Mouse (Mus musculus) natural killer cell, adult 2 months (primary cell): Measurements from ENCODE around the gene Mrps5.

ENCODE experiments used
- DNase-seq, 2 experiments: peaks; one replicate each; pipeline ENCODE4 v3.0.0; 2022; ENCODE audit warnings: low spot score in 2 of 2

The Mrps5 gene

DNA sequence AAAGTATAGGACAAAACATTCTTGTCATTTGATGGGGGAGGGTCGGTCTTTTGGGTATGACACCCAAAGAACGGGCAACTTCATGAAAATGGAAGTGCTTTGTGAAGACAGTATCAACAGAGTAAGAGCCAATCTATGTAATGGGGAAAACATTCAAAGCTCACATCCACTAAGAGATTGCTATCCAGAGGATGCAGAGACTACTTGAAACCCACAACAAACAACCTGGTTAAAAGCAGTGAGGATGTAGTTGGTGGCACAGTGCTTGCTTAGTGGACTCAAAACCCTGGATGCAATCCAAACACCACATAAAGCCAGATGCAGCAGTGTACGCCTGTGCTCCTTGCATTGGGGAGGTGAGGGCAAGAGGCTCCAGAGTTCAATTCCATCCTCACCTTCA lies 32.3 kb downstream of the Mrps5 start:
- no peak for DNase-seq

DNA sequence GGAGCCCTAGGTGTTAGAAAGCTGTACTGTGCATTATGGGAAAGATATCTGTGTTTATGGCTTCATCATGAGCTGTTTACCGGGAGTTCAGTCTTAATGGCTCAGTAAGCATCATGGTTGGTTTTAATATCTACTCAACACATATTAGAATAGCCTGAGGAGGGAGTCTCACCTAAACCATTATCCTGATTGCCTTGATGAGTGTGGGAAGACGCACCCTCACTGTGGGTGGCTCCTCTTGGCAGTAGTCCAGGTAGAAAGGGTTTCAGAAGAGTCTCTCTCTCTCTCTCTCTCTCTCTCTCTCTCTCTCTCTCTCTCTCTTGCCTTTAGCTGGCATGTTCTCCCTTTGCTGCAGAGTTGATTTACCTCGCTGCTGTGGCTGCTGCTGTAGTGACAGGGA lies 35.0 kb downstream of the Mrps5 start:
- DNase-seq, result no peak

DNA sequence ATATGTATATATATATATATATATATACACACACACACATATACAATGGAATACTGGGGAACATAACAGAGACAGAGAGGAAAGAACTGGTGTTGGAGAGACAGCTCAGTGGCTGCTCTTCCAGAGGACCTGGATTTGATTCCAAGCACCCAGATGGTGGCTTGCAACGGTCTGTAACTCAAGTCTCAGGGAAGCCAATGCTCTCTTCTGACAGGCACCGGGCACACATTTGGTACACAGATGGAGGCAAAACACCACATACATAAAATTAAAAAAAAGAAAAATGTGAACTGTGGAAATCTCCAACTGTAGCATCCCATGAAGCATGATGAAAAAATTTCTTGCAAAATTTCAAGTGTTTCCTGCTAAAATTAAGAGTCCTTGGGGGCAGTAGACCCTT lies 37.8 kb downstream of the Mrps5 start:
- no peak for DNase-seq

DNA sequence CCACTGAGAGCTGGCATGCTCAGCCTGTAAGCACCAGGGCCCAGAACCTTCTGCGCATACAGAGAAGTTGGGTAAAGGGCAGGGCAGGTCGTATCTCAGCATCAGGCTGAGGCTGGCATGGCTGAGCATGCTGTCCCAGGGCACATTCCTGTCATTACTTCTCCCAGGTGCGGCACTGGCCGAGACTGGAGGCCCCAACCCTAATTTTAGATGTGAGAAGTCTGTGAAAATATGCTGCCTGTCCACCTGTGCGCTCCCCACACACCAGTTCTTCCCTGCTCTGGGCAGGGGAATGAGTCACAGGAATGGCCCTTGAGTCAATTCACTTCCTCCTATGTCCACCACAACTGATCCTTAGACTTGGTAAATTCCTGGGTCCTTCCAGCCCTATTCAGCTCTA lies 38.6 kb downstream of the Mrps5 start:
- no peak for DNase-seq

DNA sequence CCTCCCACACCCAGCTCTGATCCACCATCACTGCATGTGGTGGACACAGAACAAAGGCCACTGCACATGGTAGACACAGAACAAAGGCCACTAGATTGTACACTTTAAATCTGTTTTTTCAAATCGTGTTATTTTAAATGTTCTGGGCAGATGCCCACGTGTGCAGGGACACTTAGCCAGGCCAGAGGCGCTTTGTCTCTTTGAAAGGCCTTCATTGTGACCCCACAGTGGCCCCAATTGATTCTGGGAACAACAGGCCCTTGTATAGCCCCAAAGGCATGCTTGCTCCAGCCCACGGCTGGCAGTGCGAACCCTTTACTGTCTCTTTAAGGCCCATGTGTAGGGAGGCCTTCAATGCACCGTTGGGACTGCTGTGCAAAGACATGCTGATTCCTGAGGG lies 40.3 kb downstream of the Mrps5 start:
- DNase-seq, result no peak

DNA sequence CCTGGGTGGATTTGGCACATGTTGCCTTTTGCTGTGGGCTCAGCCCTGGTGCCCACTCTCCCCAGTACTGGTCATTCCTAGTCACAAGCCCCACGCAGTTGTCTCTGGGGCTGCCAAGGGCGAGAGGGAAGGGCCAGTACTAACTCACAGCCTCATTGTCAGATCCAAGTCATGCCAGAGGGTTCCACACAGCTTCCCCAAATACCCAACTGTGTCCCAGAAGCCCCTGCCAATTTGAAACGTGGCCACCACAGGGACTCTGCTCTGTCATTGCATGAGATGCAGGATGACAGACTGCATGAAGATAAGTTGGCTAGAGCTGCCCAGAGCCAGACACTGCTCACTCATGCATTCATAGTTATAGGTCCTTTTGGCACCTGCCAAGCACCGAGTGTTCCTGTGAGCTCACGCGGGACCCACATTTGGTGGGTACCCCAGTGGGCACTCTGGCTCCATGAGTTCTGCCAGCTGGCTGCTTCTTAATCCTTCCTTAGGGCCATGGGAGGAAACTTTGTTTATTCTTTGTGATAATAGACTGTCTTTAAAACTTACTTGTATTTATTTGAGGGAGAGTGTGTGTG lies 41.1 kb downstream of the Mrps5 start:
- no peak for DNase-seq

DNA sequence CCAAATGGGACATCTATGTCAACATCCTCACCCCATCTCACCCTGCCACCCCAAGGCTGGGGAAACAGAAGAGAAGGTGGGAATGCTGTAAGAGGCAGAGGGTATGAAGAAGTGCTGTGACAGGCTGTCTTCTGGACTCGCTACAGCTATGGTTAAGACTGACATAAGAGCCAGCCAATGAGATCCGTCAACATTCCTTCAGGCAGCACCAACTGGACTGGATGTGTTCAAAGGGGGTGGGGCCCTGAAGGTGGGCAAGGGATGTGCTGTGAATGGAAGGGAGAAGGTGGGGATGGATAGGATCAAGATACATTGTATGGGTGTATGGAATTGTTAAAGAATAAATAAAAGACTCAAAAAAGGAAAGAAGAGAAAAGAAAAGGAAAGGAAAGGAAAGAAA lies 45.6 kb downstream of the Mrps5 start:
- DNase-seq, result no peak

DNA sequence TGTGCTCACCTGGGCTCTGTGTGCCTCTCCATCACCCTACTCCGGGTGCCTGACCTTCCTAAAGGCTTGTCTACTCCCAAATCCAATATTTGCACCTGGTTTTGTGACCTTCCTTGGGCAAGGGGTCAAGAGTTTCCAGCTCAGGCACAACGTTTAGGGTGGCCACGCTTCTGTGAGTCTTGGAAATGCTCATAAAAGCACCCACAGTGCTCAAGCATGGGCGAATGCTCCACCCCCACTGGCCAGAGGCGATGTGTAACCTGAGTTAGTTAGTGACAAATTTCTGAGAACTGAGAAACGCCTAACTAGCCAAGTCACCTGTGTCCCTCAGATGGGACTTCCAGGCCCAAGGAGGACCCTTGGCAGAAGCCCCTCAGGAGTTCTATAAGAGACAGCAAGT lies 48.6 kb downstream of the Mrps5 start:
- no peak for DNase-seq

DNA sequence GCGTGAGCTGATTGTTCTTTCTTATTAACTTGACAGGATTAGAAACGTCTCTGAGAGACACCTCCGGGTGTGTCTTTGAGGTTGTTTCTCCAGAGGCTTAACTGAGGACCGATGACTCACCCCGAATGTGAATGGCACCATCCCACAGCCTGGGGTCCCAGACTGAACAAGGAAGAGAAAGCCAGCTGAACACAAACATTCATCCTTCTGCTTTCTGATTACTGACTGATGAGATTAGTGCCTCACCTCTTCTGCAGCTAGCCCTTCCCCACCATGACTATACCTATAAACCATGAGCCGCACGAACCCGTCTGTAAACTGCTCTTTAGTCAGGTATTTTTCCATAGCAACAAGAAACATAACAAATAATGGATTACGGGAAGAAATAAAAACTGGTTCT lies 52.0 kb downstream of the Mrps5 start:
- no peak for DNase-seq

DNA sequence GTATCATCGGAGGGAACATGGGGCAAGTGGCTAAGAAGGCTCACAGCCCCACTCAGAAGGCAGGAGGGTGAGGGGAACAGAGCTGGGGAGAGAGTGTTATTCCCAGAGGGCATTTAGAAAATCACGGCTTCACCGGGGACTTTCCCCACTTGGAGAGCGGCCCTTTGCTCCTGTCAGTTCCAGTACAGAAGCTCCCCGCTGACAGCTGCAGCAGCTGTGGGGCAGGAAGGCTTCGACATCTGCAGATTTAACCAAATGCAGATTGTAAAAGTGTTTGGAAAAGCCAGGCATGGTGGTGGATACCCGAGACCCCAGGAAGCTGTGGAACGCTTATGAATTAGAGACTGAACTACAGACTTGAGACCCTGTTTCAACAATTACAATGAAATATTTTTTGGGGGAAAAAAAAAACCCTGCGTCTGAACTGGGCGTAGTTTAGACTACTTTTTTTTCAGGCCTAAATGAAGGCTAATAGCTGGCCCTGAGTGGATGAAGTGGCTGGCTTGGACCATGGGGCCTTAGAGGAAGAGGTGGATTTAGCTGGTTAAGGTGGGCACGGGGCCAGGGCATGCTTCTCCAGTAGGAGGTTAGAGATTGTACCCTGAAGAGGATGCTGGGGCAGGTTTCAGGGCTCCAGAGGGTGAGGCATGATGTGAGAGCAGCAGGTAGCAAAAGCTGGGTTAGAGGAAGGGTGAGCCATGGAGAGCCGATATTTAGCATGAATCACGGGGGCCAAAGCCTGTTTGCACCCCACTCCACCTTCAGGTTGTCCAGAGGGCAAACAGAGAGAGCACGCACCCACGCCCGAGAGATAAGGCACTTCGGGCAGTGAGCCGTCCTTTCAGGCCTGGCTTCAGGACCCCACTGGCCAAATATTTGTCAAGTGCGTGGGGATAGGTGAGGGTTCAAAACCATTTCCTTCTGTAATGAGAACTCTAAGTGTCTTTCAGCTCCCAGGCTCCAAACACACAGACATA lies 57.0 kb downstream of the Mrps5 start:
- DNase-seq, result no peak

DNA sequence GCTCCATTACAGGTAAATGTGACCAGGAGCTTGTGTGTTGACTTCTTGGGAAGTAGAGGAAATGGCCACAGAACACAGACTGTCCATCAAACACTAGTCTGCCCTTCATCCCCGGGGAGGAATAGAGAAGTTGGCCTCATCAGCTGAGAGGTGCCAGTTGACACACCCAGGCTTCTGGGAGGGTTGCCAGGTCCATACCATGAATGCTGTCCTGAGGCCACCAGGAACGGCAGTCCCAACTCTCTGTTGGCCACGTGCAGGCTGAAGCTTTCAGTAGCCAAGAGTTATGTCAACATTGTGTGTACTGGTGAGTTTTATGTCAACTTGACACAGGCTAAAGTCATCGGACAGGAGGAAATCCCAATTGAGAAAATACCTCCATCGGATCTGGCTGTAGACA lies 59.9 kb downstream of the Mrps5 start:
- DNase-seq, result no peak

DNA sequence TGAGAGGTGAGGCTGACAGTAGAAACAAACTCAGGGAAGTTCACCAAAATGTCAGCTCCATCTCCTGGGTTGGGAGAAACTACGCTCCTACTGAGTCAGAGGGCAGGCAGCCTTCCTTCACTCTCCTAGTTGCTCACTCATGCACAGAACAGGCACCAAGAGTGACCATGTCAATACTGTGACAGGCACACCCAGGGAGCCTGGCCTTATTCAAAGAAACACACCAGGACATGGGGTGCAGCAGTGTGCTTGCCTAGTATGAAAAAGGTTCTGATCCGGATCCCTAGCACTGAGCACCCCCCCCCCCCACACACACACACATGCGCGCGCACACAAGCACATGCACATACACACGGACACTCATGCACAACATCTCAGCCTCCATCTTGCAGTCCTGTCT lies 61.1 kb downstream of the Mrps5 start:
- DNase-seq, result no peak

DNA sequence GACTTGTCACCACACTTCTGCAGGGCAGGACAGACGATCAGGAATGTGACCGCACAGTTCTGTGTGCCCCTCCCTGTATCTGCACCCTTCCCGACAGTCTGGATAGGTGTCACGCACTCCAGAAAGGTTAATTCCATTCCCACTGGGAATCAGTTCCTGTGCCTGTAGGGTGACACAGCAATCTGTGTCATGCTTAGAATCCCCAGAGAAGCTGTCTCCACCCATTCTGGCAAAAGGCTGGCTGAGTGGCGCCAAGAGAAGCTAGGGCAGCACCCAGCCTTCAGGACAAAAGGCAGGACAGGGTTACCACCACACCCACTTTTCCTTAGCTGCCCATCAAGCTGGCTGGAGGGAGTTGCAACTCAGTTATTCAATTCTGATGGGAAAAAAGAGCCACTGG lies 62.9 kb downstream of the Mrps5 start:
- DNase-seq, result no peak

DNA sequence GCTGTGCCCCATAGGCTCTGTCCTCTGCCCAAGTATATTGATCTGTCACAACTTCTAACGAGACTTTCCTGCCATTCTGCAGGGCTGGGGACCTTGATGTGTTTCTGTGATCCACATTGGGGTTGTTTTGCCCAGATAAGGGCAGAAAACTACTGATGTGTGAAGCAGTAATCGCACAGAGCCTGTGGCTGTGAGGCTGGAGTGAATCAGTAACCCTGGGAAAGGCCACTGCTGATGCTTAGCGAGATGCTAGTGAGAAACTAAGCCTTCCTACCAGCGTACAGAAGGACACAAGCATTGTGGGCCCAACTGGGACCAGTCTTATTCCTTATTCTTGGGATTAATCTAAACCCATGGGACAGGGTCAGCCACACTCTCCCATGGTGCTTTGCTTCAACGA lies 64.6 kb downstream of the Mrps5 start:
- no peak for DNase-seq

DNA sequence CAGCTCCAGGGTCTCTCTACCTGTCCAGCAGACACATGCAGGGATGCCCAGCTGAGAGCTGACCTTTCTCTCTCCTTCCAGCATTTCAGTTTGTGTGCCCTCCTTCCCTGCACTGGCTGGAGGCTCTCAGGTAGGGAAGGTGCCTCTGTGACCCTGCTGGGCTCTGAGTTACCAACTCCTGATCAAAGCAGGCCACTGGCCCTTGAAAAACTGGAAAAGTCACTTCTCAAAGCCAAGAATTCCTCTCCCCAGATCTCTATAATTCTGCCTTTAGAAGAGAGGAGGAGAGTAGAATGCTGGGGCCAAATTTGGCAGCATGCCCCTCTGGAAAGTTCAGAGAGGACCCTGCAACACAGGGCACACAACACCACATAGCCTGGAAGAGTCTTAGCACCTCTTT lies 65.3 kb downstream of the Mrps5 start:
- DNase-seq, result no peak

DNA sequence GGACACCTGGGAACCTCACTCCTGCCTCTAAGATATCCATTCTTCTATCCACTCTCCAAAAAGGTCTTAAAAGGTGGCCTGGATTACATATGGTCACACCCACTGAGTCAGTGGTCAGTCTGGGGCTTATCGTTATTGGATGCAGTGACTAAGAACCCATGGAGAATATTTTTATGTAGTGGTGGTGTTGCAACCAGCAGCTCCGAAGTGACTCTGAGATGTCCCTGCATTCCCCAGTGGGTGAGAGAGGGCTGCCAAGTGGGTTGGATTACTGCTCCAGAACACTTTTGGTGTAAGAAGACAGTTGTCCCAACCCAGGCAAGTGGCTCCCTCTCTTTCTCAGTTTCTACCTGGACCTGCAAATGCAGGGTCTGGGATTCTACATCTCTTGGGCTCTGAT lies 65.8 kb downstream of the Mrps5 start:
- DNase-seq, result no peak

DNA sequence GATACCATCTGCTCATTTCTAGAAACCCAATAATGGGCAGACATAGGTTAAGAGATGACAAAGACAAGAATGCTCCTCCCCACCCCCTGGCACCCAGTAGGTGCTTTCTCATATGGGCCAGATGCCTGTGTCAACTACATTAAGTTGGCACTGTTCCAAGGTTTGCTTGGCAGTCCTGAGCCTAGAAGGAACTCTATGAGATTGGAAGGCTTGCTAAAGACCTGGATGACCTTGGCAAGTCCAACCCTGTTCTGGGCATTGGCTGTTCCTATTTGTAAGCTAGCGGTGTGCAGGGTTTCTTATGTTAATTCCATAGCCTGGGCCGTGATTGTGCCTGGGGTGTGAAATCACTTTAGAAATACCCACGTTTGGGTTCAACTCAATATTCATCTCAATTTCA lies 67.8 kb downstream of the Mrps5 start:
- no peak for DNase-seq

DNA sequence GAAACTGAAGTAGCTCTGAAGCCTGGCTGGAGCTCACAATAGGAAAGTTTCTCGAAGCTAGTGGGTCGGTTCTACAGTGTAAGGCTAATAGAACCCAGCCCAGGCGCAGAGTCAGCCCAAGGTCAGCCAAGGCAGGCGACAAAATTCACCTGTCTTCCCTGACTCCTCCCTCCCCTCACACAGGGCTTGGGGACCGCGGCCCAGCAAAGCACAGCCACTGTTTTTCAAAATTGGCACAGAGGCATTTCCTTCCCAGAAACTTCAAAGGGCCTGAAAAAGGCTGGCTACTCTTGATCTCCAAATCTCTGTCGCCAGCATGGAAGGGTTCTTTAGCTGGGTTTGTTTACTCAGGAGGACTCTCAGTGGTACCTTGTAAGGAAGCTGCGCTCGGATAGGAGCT lies 68.4 kb downstream of the Mrps5 start:
- DNase-seq, result no peak

DNA sequence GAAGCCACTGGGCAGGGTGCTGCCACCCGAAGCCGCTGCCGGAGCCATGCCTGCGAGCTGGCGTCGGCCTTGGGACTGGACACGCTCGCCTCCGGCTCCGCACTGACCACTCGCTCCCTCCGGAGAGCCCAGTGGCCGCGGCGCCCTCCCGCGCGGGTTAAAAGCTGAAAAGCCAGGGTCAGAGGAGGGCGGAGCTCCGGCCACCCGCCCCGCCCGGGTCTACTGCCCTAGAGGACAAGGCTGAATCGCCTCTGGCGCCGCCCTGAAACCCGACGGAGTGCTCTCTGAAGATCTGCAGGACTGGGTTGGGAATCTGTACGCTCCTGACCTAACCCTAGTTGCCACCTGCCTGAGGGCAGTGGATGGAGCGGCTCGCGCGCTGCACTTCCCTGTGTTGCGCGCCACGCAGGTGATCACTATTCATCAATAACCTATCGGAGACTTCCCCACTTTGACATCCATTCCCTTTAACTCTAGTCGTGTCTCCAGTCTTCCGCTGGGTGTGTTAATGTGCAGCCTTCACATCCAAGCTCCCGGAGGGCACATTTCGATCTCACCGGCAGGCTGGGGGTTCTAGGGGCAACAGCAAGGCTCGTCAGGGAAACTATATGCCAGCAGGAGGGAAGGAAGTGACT lies 69.2 kb downstream of the Mrps5 start, which contains the start of gene Mal:
Gene Mal, minus strand, starts transcription at position 610 of the 635 bp plus-strand sequence.
- no peak for DNase-seq
